Comparison of ENCODE assay signal across 7 mouse cellular contexts in the genomic region with DNA sequence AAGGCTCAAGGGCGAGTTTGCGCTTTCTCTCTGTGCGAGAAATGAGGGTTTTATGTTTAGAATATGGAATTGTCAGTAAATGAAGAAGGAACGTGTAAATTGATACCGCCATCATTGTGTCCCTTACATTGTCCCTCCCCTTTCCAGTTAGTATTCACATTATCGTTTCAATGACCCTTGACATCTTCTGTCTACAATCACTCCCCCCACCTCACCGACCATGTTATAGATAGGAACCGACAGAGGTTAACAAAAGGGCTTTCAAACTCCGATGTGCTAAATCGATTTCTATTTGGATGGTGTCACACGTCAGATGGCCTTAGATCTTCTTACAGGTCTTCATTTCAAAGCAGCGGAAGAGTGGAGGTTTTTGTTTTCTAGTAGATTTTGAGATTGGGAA. TPM values are rescaled to one million over a fixed set of nuclear protein-coding genes. Genes with fewer than 3 reads are reported as not detected.
DNase-seq lines count a peak whose midpoint lies in the region; ATAC-seq and TF ChIP-seq lines count a peak whose summit lies in the region.

No protein-coding gene starts in this region.

- H3K4me1 ChIP-seq in lung, embryonic 15.5 days = peaks cover 13% of the 10 kb centered on the region; the same call in 1 of the 2 replicates
- H3K4me1 ChIP-seq in limb, embryonic 10.5 days = peaks cover 15% of the 10 kb centered on the region
- H3K4me1 ChIP-seq in olfactory bulb, adult 2 months (ENCODE audit: control insufficient read depth, insufficient read depth, low read length) = peaks cover 15% of the 10 kb centered on the region

- H3K9me3 ChIP-seq in lung, embryonic 15.5 days = no peaks in the 10 kb centered on the region
- H3K9me3 ChIP-seq in limb, embryonic 10.5 days (replicated peaks) = no peaks in the 10 kb centered on the region

- no peak for TF ChIP-seq POLR2A in olfactory bulb, adult 2 months (IDR thresholded peaks at IDR 0.05; ENCODE audit: insufficient read depth, low read depth, low read length)

- peak overlapping the region; percentile 66 for H3K4me2 ChIP-seq in lung, embryonic 15.5 days

- no peaks in the 10 kb centered on the region for H3K27me3 ChIP-seq in lung, embryonic 15.5 days
- no peaks in the 10 kb centered on the region for H3K27me3 ChIP-seq in limb, embryonic 10.5 days (ENCODE audit: low read depth, poor library complexity, severe bottlenecking)

- H3K27ac ChIP-seq in lung, embryonic 15.5 days = peak overlapping the region; percentile 93
- H3K27ac ChIP-seq in limb, embryonic 10.5 days = peak overlapping the region; percentile 96
- peak overlapping the region; percentile 81 for H3K27ac ChIP-seq in olfactory bulb, adult 2 months (ENCODE audit: insufficient read depth, low read depth, low read length)

- ATAC-seq in lung, embryonic 15.5 days (ENCODE audit: borderline replicate concordance, extremely low read depth, low FRiP score, low TSS enrichment) = no peak
- ATAC-seq in frontal cortex, adult (ENCODE audit: low TSS enrichment) = no peak

- no peak for TF ChIP-seq CTCF in olfactory bulb, adult 2 months (IDR thresholded peaks at IDR 0.05; ENCODE audit: insufficient read depth, low read depth, low read length)

- DNase-seq in lung, postnatal 25 days (ENCODE audit: low spot score) = no peak
- peak; percentile 30 for DNase-seq in embryo, embryonic 9.5 days (ENCODE audit: extremely low spot score)
- DNase-seq in limb, embryonic 10.5 days (ENCODE audit: low spot score) = peak; percentile 36
- no peak for DNase-seq in frontal cortex, postnatal 36 days (ENCODE audit: low spot score in 2 of 2)

- H3K36me3 ChIP-seq in lung, embryonic 15.5 days = no peaks in the 10 kb centered on the region
- peaks cover 23% of the 10 kb centered on the region for H3K36me3 ChIP-seq in limb, embryonic 10.5 days

- peak overlapping the region; percentile 76 for H3K4me3 ChIP-seq in lung, embryonic 15.5 days
- H3K4me3 ChIP-seq in limb, embryonic 10.5 days = peak overlapping the region; percentile 74
- H3K4me3 ChIP-seq in olfactory bulb, adult 2 months (ENCODE audit: insufficient read depth, low read depth, low read length) = peak overlapping the region; percentile 66

- WGBS in lung, embryonic 15.5 days = 4% methylated on average over 12 of the region's 12 CpGs
- 14% methylated on average over 12 of the region's 12 CpGs for WGBS in limb, embryonic 10.5 days
- 2% methylated on average over 12 of the region's 12 CpGs for WGBS in olfactory bulb, adult 2 months

- peak overlapping the region; percentile 83 for H3K9ac ChIP-seq in lung, embryonic 15.5 days

RNA-seq across cellular contexts. Expression of a gene that starts 0.8 kb away (rescaled TPM):
- polyA plus RNA-seq in lung, embryonic 15.5 days (2015; fragmentation: Nextera tagmentation; extraction: Ambion mirVana) = 33.8 and 38.9 TPM in 2 replicates
- 38.2 and 49.5 TPM in 2 replicates for polyA plus RNA-seq in limb, embryonic 10.5 days (2016; fragmentation: Nextera tagmentation; extraction: Ambion mirVana)
- not detected in 2 replicates for polyA plus RNA-seq in olfactory bulb, adult 2 months (2012; ENCODE audit: insufficient read depth, insufficient read length, low replicate concordance, missing spikeins)

RNA-seq across cellular contexts. Expression of a gene that starts 42.8 kb away (rescaled TPM):
- 4.0 and 4.3 TPM in 2 replicates for polyA plus RNA-seq in lung, embryonic 15.5 days (2015; fragmentation: Nextera tagmentation; extraction: Ambion mirVana)
- 2.5 and 3.3 TPM in 2 replicates for polyA plus RNA-seq in limb, embryonic 10.5 days (2016; fragmentation: Nextera tagmentation; extraction: Ambion mirVana)
- not detected in 2 replicates for polyA plus RNA-seq in olfactory bulb, adult 2 months (2012; ENCODE audit: insufficient read depth, insufficient read length, low replicate concordance, missing spikeins)

RNA-seq across cellular contexts. Expression of a gene that starts 57.5 kb away (rescaled TPM):
- 6.9 and 7.6 TPM in 2 replicates for polyA plus RNA-seq in lung, embryonic 15.5 days (2015; fragmentation: Nextera tagmentation; extraction: Ambion mirVana)
- polyA plus RNA-seq in limb, embryonic 10.5 days (2016; fragmentation: Nextera tagmentation; extraction: Ambion mirVana) = 9.2 and 12.3 TPM in 2 replicates
- polyA plus RNA-seq in olfactory bulb, adult 2 months (2012; ENCODE audit: insufficient read depth, insufficient read length, low replicate concordance, missing spikeins) = not detected in 2 replicates

Comparison
In these comparisons a context has a peak if more than half of its experiments do, and no peak if none do; other contexts are left out.
1. DNase-seq: peak in embryo, embryonic 9.5 days (single experiment) and limb, embryonic 10.5 days (single experiment); none in lung, postnatal 25 days (single experiment) and frontal cortex, postnatal 36 days (0 of 2).
2. Peak in every context shown above with its lines, with median percentiles within 50 percentile points of each other: H3K27ac ChIP-seq and H3K4me3 ChIP-seq.